Mouse (Mus musculus): ENCODE measurements around the gene Slc7a15. TPM values are rescaled to one million over a fixed set of nuclear protein-coding genes. Genes with fewer than 3 reads are reported as not detected.
"Not testable (repeated sequence)": the region's sequence is repeated elsewhere in the genome, so short reads cannot be mapped to it uniquely, and the experiment has no call there.

The Slc7a15 gene
- 0.05 and 0.09 TPM in 2 replicates for polyA plus RNA-seq (2015; fragmentation: Nextera tagmentation; extraction: Ambion mirVana)

DNA sequence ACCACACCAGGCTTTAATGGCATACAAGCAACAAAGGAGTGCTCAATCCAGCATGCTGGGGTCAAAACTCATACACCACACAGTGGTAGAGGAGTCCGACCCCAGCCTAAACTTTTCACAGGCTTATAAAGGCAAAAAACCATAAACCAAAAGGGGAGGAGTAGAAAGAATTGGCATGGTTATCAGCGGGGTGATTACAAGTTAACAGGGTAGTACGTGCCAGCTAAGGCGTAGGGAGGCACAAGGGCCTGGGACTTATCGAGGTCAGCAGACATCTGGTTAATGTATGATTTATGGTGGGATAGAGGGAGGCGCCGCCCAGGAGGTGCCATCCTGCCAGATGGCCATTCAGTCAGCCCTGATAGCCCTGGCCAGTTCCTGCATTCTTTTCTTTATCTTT is at the start of gene Slc7a15:
Gene Slc7a15, minus strand, starts transcription at position 101 of the 400 bp plus-strand sequence.
- H3K9ac ChIP-seq; H3K9me3 ChIP-seq (replicated peaks); H3K27me3 ChIP-seq; H3K36me3 ChIP-seq (replicated peaks); H3K27ac ChIP-seq (replicated peaks); H3K4me2 ChIP-seq; ATAC-seq (ENCODE audit: insufficient read depth); H3K4me1 ChIP-seq (replicated peaks); H3K4me3 ChIP-seq (replicated peaks): not testable (repeated sequence)
- WGBS (ENCODE audit: insufficient replicate concordance), result 73% methylated on average over 7 of the region's 7 CpGs

DNA sequence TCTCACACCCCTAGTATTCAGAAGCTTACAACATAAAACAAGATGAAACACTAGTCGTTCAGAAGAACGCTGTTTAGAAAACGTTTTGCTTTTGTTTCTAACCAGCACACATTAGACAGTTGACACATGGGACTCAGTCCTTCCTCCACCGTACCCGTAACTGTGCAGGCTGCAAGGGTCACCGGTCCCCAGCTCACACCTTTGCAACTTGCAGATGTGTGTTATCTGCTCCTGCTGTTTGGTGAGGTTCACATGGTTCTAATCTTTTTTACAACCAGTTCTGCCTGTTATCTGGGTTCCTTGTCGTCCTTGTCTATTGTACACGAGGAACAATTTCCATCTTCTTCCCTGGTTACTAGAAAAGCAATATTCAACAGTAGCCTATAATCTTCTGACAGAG is 49.3 kb upstream of the Slc7a15 start:
- ATAC-seq (ENCODE audit: insufficient read depth), result peak; percentile 60
- H3K27ac ChIP-seq (replicated peaks); H3K4me1 ChIP-seq (replicated peaks); H3K36me3 ChIP-seq (replicated peaks); H3K27me3 ChIP-seq; H3K4me3 ChIP-seq (replicated peaks); H3K9me3 ChIP-seq (replicated peaks); H3K9ac ChIP-seq; H3K4me2 ChIP-seq: not testable (repeated sequence)
- 30% methylated on average over 8 of the region's 8 CpGs for WGBS (ENCODE audit: insufficient replicate concordance)

DNA sequence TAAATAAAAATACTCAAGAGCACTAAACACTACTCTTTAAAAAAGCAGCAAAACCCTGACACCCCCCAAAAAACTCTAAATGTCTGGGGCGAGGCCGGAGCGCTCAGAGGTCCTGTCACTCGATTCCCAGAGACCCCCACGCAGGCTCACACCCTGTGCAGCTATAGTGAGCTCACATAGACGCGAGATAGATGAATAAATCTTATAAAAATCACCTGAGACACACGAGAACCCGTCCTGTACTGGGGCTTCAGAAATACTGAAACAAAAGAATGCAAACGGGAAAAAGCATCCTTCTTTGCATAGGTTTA is 42.5 kb upstream of the Slc7a15 start:
- ATAC-seq (ENCODE audit: insufficient read depth), result no peak
- Histone ChIP-seq H3K27me3 (no peaks in the 10 kb centered on the region), H3K27ac (replicated peaks) (0 out of 2 replicates have a peak overlapping the region, but pooled peaks have one; percentile 30), H3K9ac (peak overlapping the region; percentile 86), H3K9me3 (replicated peaks) (no peaks in the 10 kb centered on the region), H3K4me1 (replicated peaks) (peaks cover 15% of the 10 kb centered on the region), H3K4me3 (replicated peaks) (peak overlapping the region; percentile 85), H3K36me3 (replicated peaks) (no peaks in the 10 kb centered on the region; the same call in 1 of the 2 replicates), H3K4me2 (peak overlapping the region; percentile 77)
- WGBS (ENCODE audit: insufficient replicate concordance), result 11% methylated on average over 10 of the region's 10 CpGs

DNA sequence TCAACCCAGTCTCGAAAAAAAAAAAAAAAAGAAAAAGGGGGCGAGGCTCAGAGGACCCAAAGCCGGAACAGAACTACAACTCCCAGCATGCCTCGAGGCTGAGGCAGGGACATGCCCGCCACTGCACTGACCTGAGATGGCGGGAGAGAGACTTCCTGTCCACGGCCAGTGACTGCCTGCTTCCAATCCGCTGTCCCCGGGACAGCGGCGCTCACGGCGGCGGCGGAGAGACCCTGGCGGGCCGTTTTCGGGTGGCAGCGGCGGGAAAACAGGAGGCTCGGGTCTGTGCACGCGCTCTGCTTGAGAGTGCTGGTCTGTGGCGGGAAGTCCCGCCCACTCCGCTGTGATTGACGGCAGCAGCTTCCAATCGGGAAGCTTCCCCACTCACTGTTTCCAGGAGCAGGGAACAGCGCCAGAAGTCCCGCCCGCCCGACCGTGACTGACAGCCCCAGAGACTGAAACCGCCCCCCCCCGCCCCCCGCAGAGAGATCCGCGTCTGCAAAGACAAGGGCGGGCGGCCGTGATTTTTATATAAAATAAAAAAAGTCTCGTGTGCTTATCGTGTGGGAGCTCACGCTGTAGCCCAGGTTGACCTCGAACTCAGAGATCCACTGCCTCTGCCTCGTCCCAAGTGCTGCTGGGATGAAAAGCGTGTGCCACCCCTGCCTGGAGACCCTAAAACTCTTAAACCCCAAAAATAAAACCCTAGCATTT is 42.0 kb upstream of the Slc7a15 start:
- no peaks in the 10 kb centered on the region for H3K9me3 ChIP-seq (replicated peaks)
- H3K27ac ChIP-seq (replicated peaks), result peak overlapping the region; percentile 88
- H3K36me3 ChIP-seq (replicated peaks), result no peaks in the 10 kb centered on the region; the same call in 1 of the 2 replicates
- H3K27me3 ChIP-seq, result no peaks in the 10 kb centered on the region
- peak overlapping the region; percentile 77 for H3K4me2 ChIP-seq
- ATAC-seq (ENCODE audit: insufficient read depth), result peak; percentile 97
- peak overlapping the region; percentile 85 for H3K4me3 ChIP-seq (replicated peaks)
- H3K9ac ChIP-seq, result peak overlapping the region; percentile 86
- under 1% methylated on average over 47 of the region's 47 CpGs for WGBS (ENCODE audit: insufficient replicate concordance)
- H3K4me1 ChIP-seq (replicated peaks), result peaks cover 15% of the 10 kb centered on the region

DNA sequence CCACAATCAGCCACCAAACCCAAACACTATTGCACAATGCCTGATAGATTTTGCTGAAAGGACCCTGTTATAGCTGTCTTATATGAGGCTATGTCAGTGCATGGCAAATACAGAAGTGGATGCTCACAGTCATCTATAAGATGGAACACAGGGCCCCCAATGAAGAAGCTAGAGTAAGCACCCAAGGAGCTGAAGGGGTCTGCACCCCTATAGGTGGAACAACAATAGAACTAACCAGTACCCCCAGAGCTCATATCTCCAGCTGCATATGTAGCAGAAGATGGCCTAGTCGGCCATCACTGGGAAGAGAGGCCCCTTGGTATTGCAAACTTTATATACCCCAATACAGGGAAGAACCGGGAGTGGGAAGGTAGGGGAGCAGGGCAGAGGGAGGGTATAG is 41.3 kb upstream of the Slc7a15 start:
- peak overlapping the region; percentile 85 for H3K4me3 ChIP-seq (replicated peaks)
- ATAC-seq (ENCODE audit: insufficient read depth); H3K9me3 ChIP-seq (replicated peaks); H3K36me3 ChIP-seq (replicated peaks); H3K27me3 ChIP-seq; H3K27ac ChIP-seq (replicated peaks): not testable (repeated sequence)
- peaks cover 15% of the 10 kb centered on the region for H3K4me1 ChIP-seq (replicated peaks)
- 3% methylated on average over 2 of the region's 2 CpGs for WGBS (ENCODE audit: insufficient replicate concordance)
- H3K4me2 ChIP-seq, result peak overlapping the region; percentile 77
- H3K9ac ChIP-seq, result peak overlapping the region; percentile 21; the same call in 1 of the 2 replicates

DNA sequence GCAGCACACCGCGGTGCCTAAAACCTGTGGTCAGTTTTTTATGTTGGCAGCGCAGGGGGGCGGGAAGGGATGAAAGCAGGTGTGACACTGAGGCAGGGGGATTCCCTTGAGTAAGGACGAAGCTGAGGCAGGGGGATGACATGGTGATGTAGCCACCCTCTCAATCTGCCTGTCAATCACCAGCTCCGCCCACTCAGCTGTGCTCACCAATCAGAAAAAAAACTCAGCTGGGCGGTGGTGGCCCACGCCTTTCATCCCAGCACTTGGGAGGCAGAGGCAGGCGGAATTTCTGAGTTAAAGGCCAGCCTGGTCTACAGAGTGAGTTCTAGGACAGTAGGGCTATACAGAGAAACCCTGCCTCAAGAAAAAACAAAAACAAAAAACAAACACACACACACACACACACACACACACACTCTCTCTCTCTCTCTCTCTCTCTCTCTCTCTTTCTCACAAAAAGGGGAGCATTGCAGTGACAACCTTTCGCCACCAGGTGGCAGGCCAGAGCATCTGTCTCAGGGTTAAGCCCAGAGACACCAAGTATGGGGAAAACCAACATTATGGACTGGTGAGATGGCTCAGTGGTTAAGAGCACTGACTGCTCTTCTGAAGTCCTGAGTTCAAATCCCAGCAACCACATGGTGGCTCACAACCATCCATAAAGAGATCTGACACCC is 39.7 kb upstream of the Slc7a15 start:
- not testable (repeated sequence) for H3K9me3 ChIP-seq (replicated peaks); H3K27ac ChIP-seq (replicated peaks); H3K36me3 ChIP-seq (replicated peaks); ATAC-seq (ENCODE audit: insufficient read depth); H3K9ac ChIP-seq; H3K27me3 ChIP-seq
- H3K4me1 ChIP-seq (replicated peaks), result peaks cover 15% of the 10 kb centered on the region
- 59% methylated on average over 10 of the region's 10 CpGs for WGBS (ENCODE audit: insufficient replicate concordance)
- H3K4me2 ChIP-seq, result peak overlapping the region; percentile 20
- 0 out of 2 replicates have a peak overlapping the region, but pooled peaks have one; percentile 5 for H3K4me3 ChIP-seq (replicated peaks)

DNA sequence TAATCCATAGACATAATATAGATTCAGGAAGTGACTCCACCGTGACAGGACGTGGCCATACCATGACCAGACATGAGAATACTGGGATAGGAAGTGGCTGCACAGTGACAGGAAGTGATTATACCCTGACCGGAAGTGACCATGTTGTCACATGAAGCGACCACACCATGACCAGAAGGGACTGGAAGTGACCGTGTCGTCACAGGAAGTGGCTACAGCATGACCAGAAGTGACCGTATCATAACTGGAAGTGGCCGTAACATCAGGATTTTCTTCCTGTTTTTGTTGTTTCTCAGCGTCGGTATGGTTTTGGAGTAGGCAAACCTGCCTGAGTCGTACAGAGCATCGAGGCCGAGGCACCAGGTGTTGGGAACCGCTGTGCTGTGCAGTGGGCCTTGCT is 38.1 kb upstream of the Slc7a15 start:
- H3K27me3 ChIP-seq, result no peaks in the 10 kb centered on the region
- ATAC-seq (ENCODE audit: insufficient read depth), result no peak
- WGBS (ENCODE audit: insufficient replicate concordance), result 67% methylated on average over 14 of the region's 14 CpGs
- H3K36me3 ChIP-seq (replicated peaks), result no peaks in the 10 kb centered on the region; the same call in 1 of the 2 replicates
- H3K9me3 ChIP-seq (replicated peaks), result no peaks in the 10 kb centered on the region
- no peak overlapping the region for H3K4me2 ChIP-seq
- no peak overlapping the region for H3K27ac ChIP-seq (replicated peaks)
- no peak overlapping the region for H3K9ac ChIP-seq
- peaks cover 15% of the 10 kb centered on the region for H3K4me1 ChIP-seq (replicated peaks)
- H3K4me3 ChIP-seq (replicated peaks), result no peak overlapping the region

DNA sequence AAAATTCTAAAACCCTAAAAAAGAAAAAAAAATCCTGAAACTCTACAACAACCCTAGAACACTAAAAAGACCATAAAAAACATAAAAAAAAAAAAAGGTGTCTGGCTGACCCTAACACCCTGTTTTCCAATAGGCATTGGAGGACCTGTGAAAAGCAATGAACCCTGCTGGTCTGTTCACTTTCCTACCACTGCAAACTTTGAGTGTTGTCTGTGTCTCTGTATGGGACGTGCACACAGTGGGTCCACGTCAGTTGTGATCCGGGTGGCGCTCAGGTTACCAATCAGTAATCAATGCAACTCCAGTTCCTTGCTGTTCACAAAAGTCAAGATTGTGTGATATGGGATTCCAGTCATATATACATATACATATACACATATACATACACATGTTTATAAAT is 36.7 kb upstream of the Slc7a15 start:
- WGBS (ENCODE audit: insufficient replicate concordance), result 92% methylated on average over 4 of the region's 4 CpGs
- Histone ChIP-seq H3K9ac (no peak overlapping the region), H3K27ac (replicated peaks) (no peak overlapping the region), H3K27me3 (no peaks in the 10 kb centered on the region), H3K4me3 (replicated peaks) (no peak overlapping the region), H3K4me1 (replicated peaks) (peaks cover 11% of the 10 kb centered on the region), H3K4me2 (no peak overlapping the region), H3K36me3 (replicated peaks) (no peaks in the 10 kb centered on the region; the same call in 1 of the 2 replicates), H3K9me3 (replicated peaks) (no peaks in the 10 kb centered on the region)
- ATAC-seq (ENCODE audit: insufficient read depth), result no peak

DNA sequence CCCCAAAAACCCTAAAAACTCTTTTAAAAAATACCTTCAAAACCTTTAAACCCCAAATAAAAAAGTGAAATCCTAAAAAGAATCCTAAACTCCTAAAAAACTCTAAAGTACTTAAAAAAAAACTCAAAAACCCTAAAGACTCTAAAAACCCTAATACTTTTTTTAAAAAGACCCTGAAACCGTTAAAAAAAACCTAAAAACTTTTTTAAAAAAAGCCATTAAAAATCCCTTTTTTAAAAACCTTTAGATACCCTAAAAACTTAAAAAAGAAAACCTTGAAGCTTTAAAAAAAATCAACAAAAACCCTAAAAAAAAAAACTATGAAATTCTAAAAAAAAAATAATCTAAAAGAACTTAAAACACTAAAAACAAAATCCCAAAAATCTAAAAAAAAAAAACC is 35.4 kb upstream of the Slc7a15 start:
- Histone ChIP-seq H3K4me1 (replicated peaks) (peaks cover 5% of the 10 kb centered on the region), H3K27ac (replicated peaks) (no peak overlapping the region), H3K9ac (no peak overlapping the region), H3K36me3 (replicated peaks) (no peaks in the 10 kb centered on the region; the same call in 1 of the 2 replicates), H3K27me3 (no peaks in the 10 kb centered on the region), H3K9me3 (replicated peaks) (no peaks in the 10 kb centered on the region), H3K4me2 (no peak overlapping the region), H3K4me3 (replicated peaks) (no peak overlapping the region)
- ATAC-seq (ENCODE audit: insufficient read depth), result no peak
- 92% methylated on average over 1 of the region's 1 CpGs for WGBS (ENCODE audit: insufficient replicate concordance)

DNA sequence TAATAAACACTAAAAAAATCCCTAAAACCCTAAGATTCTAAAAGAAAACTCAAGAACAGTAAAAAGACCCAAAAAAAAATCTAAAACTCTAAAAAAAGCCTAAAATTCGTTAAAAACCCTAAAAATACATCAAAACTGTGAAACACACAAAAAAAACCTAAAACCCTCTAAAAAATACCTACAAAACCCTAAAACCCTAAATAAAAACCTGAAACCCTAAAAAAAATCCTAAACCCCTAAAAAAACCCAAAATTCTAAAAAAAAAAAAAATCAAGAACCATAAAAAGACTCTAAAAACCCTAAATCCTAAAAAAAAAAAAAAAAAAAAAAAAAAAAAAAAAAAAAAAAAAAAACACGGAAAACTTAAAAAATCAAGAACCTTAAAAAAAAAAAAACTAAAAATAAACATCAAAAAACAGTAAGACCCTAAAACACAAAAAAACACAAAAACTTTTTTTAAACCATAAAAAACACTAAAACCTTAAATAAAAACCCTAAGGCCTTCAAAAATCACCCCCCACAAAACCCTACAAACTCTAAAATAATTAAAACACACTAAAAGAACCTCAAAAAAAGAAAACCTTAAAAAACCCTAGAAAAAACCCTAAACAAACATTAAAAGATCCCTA is 34.0 kb upstream of the Slc7a15 start:
- H3K4me1 ChIP-seq (replicated peaks), result no peaks in the 10 kb centered on the region
- no peak overlapping the region for H3K4me3 ChIP-seq (replicated peaks)
- no peaks in the 10 kb centered on the region for H3K27me3 ChIP-seq
- no peaks in the 10 kb centered on the region for H3K9me3 ChIP-seq (replicated peaks)
- no peak overlapping the region for H3K9ac ChIP-seq
- H3K4me2 ChIP-seq, result no peak overlapping the region
- ATAC-seq (ENCODE audit: insufficient read depth), result no peak
- WGBS (ENCODE audit: insufficient replicate concordance), result 72% methylated on average over 2 of the region's 2 CpGs
- H3K27ac ChIP-seq (replicated peaks), result no peak overlapping the region
- H3K36me3 ChIP-seq (replicated peaks), result no peaks in the 10 kb centered on the region; the same call in 1 of the 2 replicates

DNA sequence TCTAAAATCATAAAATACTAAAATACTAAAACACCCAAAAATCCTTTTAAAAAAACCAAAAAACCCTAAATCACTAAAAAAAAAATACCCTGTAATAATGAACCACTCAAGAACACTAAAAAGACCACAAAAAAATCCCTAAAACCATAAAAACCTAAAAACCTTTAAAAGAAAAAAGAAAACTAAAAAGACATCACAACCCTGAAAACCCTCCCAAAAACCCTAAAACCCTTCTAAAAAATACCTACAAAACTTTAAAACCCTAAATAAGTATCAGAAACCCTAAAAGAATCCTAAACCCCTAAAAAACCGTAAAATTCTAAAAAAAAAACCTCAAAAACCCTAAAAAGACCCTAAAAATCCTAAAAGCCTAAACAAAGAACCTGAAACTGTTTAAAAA is 32.8 kb upstream of the Slc7a15 start:
- H3K4me2 ChIP-seq, result no peak overlapping the region
- no peaks in the 10 kb centered on the region for H3K36me3 ChIP-seq (replicated peaks)
- no peaks in the 10 kb centered on the region for H3K4me1 ChIP-seq (replicated peaks)
- H3K4me3 ChIP-seq (replicated peaks), result no peak overlapping the region
- no peak overlapping the region for H3K27ac ChIP-seq (replicated peaks)
- no peak overlapping the region for H3K9ac ChIP-seq
- WGBS (ENCODE audit: insufficient replicate concordance), result 83% methylated on average over 1 of the region's 1 CpGs
- no peaks in the 10 kb centered on the region for H3K27me3 ChIP-seq
- ATAC-seq (ENCODE audit: insufficient read depth), result no peak
- H3K9me3 ChIP-seq (replicated peaks), result no peaks in the 10 kb centered on the region

Data from liver, embryonic 15.5 days (tissue).